Mouse (Mus musculus): ENCODE measurements around the gene Olfr1463. TPM values are rescaled to one million over a fixed set of nuclear protein-coding genes. Genes with fewer than 3 reads are reported as not detected.

Gene Olfr1463
- not detected in 2 replicates for polyA plus RNA-seq (2014; fragmentation: Nextera tagmentation; extraction: Ambion mirVana)

DNA sequence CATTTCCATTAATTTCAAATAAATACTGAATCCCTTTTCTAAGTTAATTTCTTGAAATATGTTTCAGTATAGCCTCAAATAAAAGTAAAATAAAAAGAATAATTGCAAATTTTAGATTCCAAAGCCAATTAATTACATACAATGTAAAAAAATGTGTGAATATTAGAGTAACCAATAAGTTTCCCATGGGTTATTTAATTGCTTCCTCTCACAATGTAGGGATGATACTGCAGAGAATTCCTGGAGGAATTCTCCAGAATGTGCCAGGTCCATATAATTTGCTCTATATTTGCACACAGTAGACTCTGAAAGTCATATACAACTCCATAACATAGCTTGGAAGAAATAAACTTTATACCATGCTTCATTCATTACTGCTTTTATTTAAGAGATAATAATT, at the start of gene Olfr1463:
Gene Olfr1463, plus strand, starts transcription at position 301 of the 400 bp plus-strand sequence.
- no peak within 1 kb of the TSS for H3K9ac ChIP-seq (ENCODE audit: low read length)
- H3K4me3 ChIP-seq (ENCODE audit: low read depth, low read length), result no peak within 1 kb of the TSS
- no peak for DNase-seq (ENCODE audit: low spot score)
- H3K9me3 ChIP-seq (replicated peaks; ENCODE audit: control insufficient read depth, low read length), result peaks cover 7% of the 10 kb centered on the region
- H3K36me3 ChIP-seq (ENCODE audit: control insufficient read depth, insufficient read depth, low read length), result no peaks in the 10 kb centered on the region
- no peaks in the 10 kb centered on the region for H3K27me3 ChIP-seq (replicated peaks; ENCODE audit: control insufficient read depth, insufficient read depth, low read length)
- ATAC-seq, result no peak
- H3K4me1 ChIP-seq (ENCODE audit: control insufficient read depth, insufficient read depth, low read length), result no peaks in the 10 kb centered on the region
- H3K4me2 ChIP-seq (ENCODE audit: low read length), result no peak within 1 kb of the TSS
- no peak within 1 kb of the TSS for H3K27ac ChIP-seq (ENCODE audit: low read depth, low read length)

DNA sequence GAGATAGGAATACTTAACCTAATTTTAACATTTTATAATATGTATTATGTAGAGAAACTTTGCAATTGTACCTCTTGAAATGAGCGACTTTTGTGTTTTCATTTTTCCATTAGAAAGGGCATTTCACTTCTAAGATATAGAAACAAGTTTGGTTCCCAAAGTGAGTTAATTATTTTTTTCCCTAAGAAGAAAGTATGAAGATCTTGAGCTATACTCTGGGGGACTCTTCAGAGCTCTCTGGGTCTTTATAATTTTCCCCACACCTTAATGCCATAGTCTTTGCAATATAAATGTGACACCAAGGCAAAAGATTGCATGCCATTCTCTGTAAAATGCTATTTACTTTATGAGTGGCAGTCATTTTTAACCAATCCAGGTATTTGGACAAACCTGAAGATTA, 45.7 kb upstream of the Olfr1463 start, which contains the start of gene Olfr1462:
Gene Olfr1462, plus strand, starts transcription at position 301 of the 400 bp plus-strand sequence.
- Histone ChIP-seq H3K4me1 (ENCODE audit: control insufficient read depth, insufficient read depth, low read length) (no peaks in the 10 kb centered on the region), H3K9me3 (replicated peaks; ENCODE audit: control insufficient read depth, low read length) (peaks cover 17% of the 10 kb centered on the region), H3K4me3 (ENCODE audit: low read depth, low read length) (no peak within 1 kb of the TSS), H3K4me2 (ENCODE audit: low read length) (no peak within 1 kb of the TSS), H3K9ac (ENCODE audit: low read length) (no peak within 1 kb of the TSS), H3K36me3 (ENCODE audit: control insufficient read depth, insufficient read depth, low read length) (no peaks in the 10 kb centered on the region), H3K27me3 (replicated peaks; ENCODE audit: control insufficient read depth, insufficient read depth, low read length) (no peaks in the 10 kb centered on the region), H3K27ac (ENCODE audit: low read depth, low read length) (no peak within 1 kb of the TSS)
- DNase-seq (ENCODE audit: low spot score) (no peak), ATAC-seq (no peak)
- 81% methylated on average over 1 of the region's 1 CpGs for WGBS

DNA sequence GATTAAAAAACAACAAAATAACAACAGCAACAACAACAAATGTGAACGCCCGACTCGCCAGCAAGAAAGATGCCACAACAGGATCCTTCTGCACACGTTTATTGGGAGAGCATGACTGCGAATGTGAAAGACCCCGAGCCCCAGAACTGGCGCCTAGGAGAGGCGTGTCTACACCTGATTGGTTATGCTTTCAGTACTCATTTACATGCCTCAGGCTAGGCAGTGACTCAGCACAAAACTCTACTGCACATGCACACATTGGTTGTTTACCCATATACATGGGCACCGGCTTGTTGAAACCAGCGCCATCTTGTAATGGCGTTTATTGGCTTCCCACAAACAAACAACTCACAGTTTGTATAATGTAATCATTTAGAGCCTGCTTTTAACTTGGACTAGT, 9.5 kb upstream of the Olfr1463 start:
- no peaks in the 10 kb centered on the region for H3K36me3 ChIP-seq (ENCODE audit: control insufficient read depth, insufficient read depth, low read length)
- 90% methylated on average over 11 of the region's 11 CpGs for WGBS
- DNase-seq (ENCODE audit: low spot score) (no peak), ATAC-seq (no peak)
- H3K4me2 ChIP-seq (ENCODE audit: low read length), result no peak overlapping the region
- H3K4me1 ChIP-seq (ENCODE audit: control insufficient read depth, insufficient read depth, low read length), result no peaks in the 10 kb centered on the region
- no peak overlapping the region for H3K9ac ChIP-seq (ENCODE audit: low read length)
- H3K4me3 ChIP-seq (ENCODE audit: low read depth, low read length), result no peak overlapping the region
- no peak overlapping the region for H3K27ac ChIP-seq (ENCODE audit: low read depth, low read length)
- H3K27me3 ChIP-seq (replicated peaks; ENCODE audit: control insufficient read depth, insufficient read depth, low read length), result no peaks in the 10 kb centered on the region
- H3K9me3 ChIP-seq (replicated peaks; ENCODE audit: control insufficient read depth, low read length), result peaks cover 19% of the 10 kb centered on the region; the same call in 1 of the 2 replicates

Other genes with a start within 250 kb of the Olfr1463 start
- gene Olfr1451, start 236.3 kb upstream of the Olfr1463 start, polyA plus RNA-seq (2014; fragmentation: Nextera tagmentation; extraction: Ambion mirVana), result not detected in 2 replicates
- not detected in 2 replicates for gene Olfr1453, start 203.0 kb upstream of the Olfr1463 start, polyA plus RNA-seq (2014; fragmentation: Nextera tagmentation; extraction: Ambion mirVana)
- gene Olfr1454, start 170.7 kb upstream of the Olfr1463 start, polyA plus RNA-seq (2014; fragmentation: Nextera tagmentation; extraction: Ambion mirVana), result not detected in 2 replicates
- gene Olfr1457, start 133.4 kb upstream of the Olfr1463 start, polyA plus RNA-seq (2014; fragmentation: Nextera tagmentation; extraction: Ambion mirVana), result not detected in 2 replicates
- gene Olfr1458, start 124.6 kb upstream of the Olfr1463 start, polyA plus RNA-seq (2014; fragmentation: Nextera tagmentation; extraction: Ambion mirVana), result not detected in 2 replicates
- not detected in 2 replicates for gene Olfr1459, start 81.8 kb upstream of the Olfr1463 start, polyA plus RNA-seq (2014; fragmentation: Nextera tagmentation; extraction: Ambion mirVana)
- not detected in 2 replicates for gene Olfr1461, start 68.3 kb upstream of the Olfr1463 start, polyA plus RNA-seq (2014; fragmentation: Nextera tagmentation; extraction: Ambion mirVana)
- not detected in 2 replicates for gene Olfr1462, start 45.6 kb upstream of the Olfr1463 start, polyA plus RNA-seq (2014; fragmentation: Nextera tagmentation; extraction: Ambion mirVana)
- not detected in 2 replicates for gene Olfr1465, start 84.2 kb downstream of the Olfr1463 start, polyA plus RNA-seq (2014; fragmentation: Nextera tagmentation; extraction: Ambion mirVana)
- gene Olfr1466, start 107.5 kb downstream of the Olfr1463 start, polyA plus RNA-seq (2014; fragmentation: Nextera tagmentation; extraction: Ambion mirVana), result not detected in 2 replicates
- gene Olfr1467, start 130.9 kb downstream of the Olfr1463 start, polyA plus RNA-seq (2014; fragmentation: Nextera tagmentation; extraction: Ambion mirVana), result not detected in 2 replicates
- gene Olfr1469, start 176.5 kb downstream of the Olfr1463 start, polyA plus RNA-seq (2014; fragmentation: Nextera tagmentation; extraction: Ambion mirVana), result not detected in 2 replicates
- gene Olfr1471, start 212.1 kb downstream of the Olfr1463 start, polyA plus RNA-seq (2014; fragmentation: Nextera tagmentation; extraction: Ambion mirVana), result not detected in 2 replicates
- not detected in 2 replicates for gene Olfr1472, start 224.8 kb downstream of the Olfr1463 start, polyA plus RNA-seq (2014; fragmentation: Nextera tagmentation; extraction: Ambion mirVana)
- gene Olfr1474, start 238.2 kb downstream of the Olfr1463 start, polyA plus RNA-seq (2014; fragmentation: Nextera tagmentation; extraction: Ambion mirVana), result not detected in 2 replicates
- gene Olfr1475, start 248.9 kb downstream of the Olfr1463 start, polyA plus RNA-seq (2014; fragmentation: Nextera tagmentation; extraction: Ambion mirVana), result not detected in 2 replicates

Measured in forebrain, embryonic 14.5 days (tissue).